Mouse (Mus musculus) CH12F3 (cell line): ENCODE results near the gene Wwc1.

Source experiments
- in situ Hi-C: fragments of 300-500 bp; cut with MboI; formaldehyde crosslinking; loops from 2 replicates; pipeline ENCODE4 v1.14.3; 2020; ENCODE audit warnings: low sequenced_read_pairs

Gene Wwc1

GRCm38 (mm10) chr11:35938790-35939385 lies 41.4 kb downstream of the Wwc1 start:
- in situ Hi-C loops: no loop called here

GRCm38 (mm10) chr11:35935645-35936044 lies 44.7 kb downstream of the Wwc1 start:
- in situ Hi-C loops: no loop called here

- in situ Hi-C loops: no loop called here
Measured at GRCm38 (mm10) chr11:35935133-35935532, 45.2 kb downstream of the Wwc1 start.

- in situ Hi-C loops: no loop called here
Measured at GRCm38 (mm10) chr11:35933402-35934085, 46.8 kb downstream of the Wwc1 start.

- in situ Hi-C loops: no loop called here
Measured at GRCm38 (mm10) chr11:35932121-35932885, 48.0 kb downstream of the Wwc1 start.

GRCm38 (mm10) chr11:35930511-35931060 lies 49.7 kb downstream of the Wwc1 start:
- in situ Hi-C loops: no loop called here

GRCm38 (mm10) chr11:35928453-35928852 lies 51.9 kb downstream of the Wwc1 start:
- in situ Hi-C loops: no loop called here

GRCm38 (mm10) chr11:35927309-35927708 lies 53.0 kb downstream of the Wwc1 start:
- in situ Hi-C loops: no loop called here

- in situ Hi-C loops: no loop called here
Measured at GRCm38 (mm10) chr11:35925592-35925991, 54.7 kb downstream of the Wwc1 start.

GRCm38 (mm10) chr11:35922205-35922873 lies 58.0 kb downstream of the Wwc1 start:
- in situ Hi-C loops: no loop called here

GRCm38 (mm10) chr11:35920776-35921175 lies 59.6 kb downstream of the Wwc1 start:
- in situ Hi-C loops: no loop called here

GRCm38 (mm10) chr11:35919856-35920503 lies 60.3 kb downstream of the Wwc1 start:
- in situ Hi-C loops: no loop called here

- in situ Hi-C loops: no loop called here
Measured at GRCm38 (mm10) chr11:35919383-35919782, 60.9 kb downstream of the Wwc1 start.

- in situ Hi-C loops: no loop called here
Measured at GRCm38 (mm10) chr11:35916466-35917185, 63.7 kb downstream of the Wwc1 start.

- in situ Hi-C loops: no loop called here
Measured at GRCm38 (mm10) chr11:35915546-35915945, 64.8 kb downstream of the Wwc1 start.

- in situ Hi-C loops: no loop called here
Measured at GRCm38 (mm10) chr11:35913418-35914044, 66.8 kb downstream of the Wwc1 start.

- in situ Hi-C loops: no loop called here
Measured at GRCm38 (mm10) chr11:35904955-35905550, 75.3 kb downstream of the Wwc1 start.

GRCm38 (mm10) chr11:35903079-35903478 lies 77.2 kb downstream of the Wwc1 start:
- in situ Hi-C loops: no loop called here

- in situ Hi-C loops: no loop called here
Measured at GRCm38 (mm10) chr11:35899946-35900345, 80.4 kb downstream of the Wwc1 start.
